Mouse (Mus musculus) neural tube, embryonic 13.5 days (tissue): ENCODE measurements around the gene Lck. TPM values are rescaled to one million over a fixed set of nuclear protein-coding genes. Genes with fewer than 3 reads are reported as not detected.

Experiments
- ATAC-seq: fragments of 200-750 bp; cut with Nextera tagmentation; 2 replicates; pipeline ENCODE4 v1.8.0; 2017; ENCODE audit warnings: low read depth, mild to moderate bottlenecking, moderate TSS enrichment, moderate library complexity
- H3K27ac ChIP-seq: fragments of 300-500 bp; sonication (generic); replicated peaks from 2 replicates; pipeline ENCODE4 v1.5.1; 2015; ENCODE audit warnings: moderate library complexity, mild to moderate bottlenecking, inconsistent platforms
- H3K27me3 ChIP-seq: fragments of 300-500 bp; sonication (generic); 2 replicates; pipeline ENCODE4 v1.6.1; 2015; ENCODE audit warnings: mild to moderate bottlenecking, inconsistent platforms
- H3K36me3 ChIP-seq: fragments of 300-500 bp; sonication (generic); 2 replicates; pipeline ENCODE4 v1.6.1; 2015; ENCODE audit warnings: mild to moderate bottlenecking, inconsistent platforms
- H3K4me1 ChIP-seq: fragments of 300-500 bp; sonication (generic); replicated peaks from 2 replicates; pipeline ENCODE4 v1.6.1; 2015; ENCODE audit warnings: inconsistent platforms
- H3K4me2 ChIP-seq: fragments of 300-500 bp; sonication (generic); 2 replicates; pipeline ENCODE4 v1.6.1; 2015; ENCODE audit warnings: inconsistent platforms, mild to moderate bottlenecking, moderate library complexity
- H3K4me3 ChIP-seq: fragments of 300-500 bp; sonication (generic); 2 replicates; pipeline ENCODE4 v1.5.1; 2015; ENCODE audit warnings: mild to moderate bottlenecking, inconsistent platforms
- H3K9ac ChIP-seq: fragments of 300-500 bp; sonication (generic); 2 replicates; pipeline ENCODE4 v1.6.1; 2015; ENCODE audit warnings: moderate library complexity, mild to moderate bottlenecking, inconsistent platforms
- H3K9me3 ChIP-seq: fragments of 300-500 bp; sonication (generic); 2 replicates; pipeline ENCODE4 v1.6.1; 2016; ENCODE audit warnings: inconsistent platforms
- WGBS: fragments of 180-500 bp; shearing (Covaris S2); methylation state at CpG from one replicate; pipeline ENCODE4 v1.1.7; 2015; 5-methylcytosine and 5-hydroxymethylcytosine counted together
- polyA plus RNA-seq: library from polyadenylated mRNA; unstranded; fragments of >200 nt; fragmentation: Nextera tagmentation; extraction: Ambion mirVana; gene quantifications from 2 replicates; pipeline ENCODE4 v1.2.1, GENCODE M21; 2015

The Lck gene
- polyA plus RNA-seq, 1 experiment from 2014 or later: 8.7 TPM

DNA sequence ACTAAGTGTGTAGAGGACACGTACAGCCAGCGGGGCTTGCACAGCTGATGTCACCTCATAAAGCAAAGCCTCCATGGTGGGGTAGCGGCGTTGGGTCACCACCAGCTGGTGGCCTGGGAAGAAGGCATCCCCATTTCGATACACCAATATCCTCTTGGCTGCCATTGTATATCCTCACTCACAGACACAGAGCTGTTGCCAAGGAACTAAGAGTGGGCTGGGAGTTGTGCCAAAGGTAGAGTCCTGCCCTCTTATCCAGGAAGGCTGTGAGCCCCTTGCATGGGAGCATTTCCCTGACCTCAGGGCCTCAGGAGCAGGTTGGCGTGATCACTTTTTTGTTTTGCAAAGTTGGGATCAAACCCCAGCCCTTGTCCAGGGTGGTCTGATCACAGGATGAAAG lies 40.7 kb upstream of the Lck start, which contains the start of gene Dcdc2b:
TSS of gene Dcdc2b (minus strand) at position 165 of the 400 bp plus-strand sequence.
- no peaks in the 10 kb centered on the region for H3K27me3 ChIP-seq
- no peak for ATAC-seq
- no peak within 1 kb of the TSS for H3K4me3 ChIP-seq
- H3K4me1 ChIP-seq: peaks cover 14% of the 10 kb centered on the region
- no peak within 1 kb of the TSS for H3K27ac ChIP-seq
- peaks cover 32% of the 10 kb centered on the region for H3K36me3 ChIP-seq
- no peak within 1 kb of the TSS for H3K4me2 ChIP-seq
- 81% methylated on average over 6 of the region's 6 CpGs for WGBS
- no peaks in the 10 kb centered on the region for H3K9me3 ChIP-seq
- H3K9ac ChIP-seq: 0 out of 2 replicates have a peak within 1 kb of the TSS, but pooled peaks have one; percentile 6

GRCm38 (mm10) chr4:129610472-129610871 lies 37.0 kb upstream of the Lck start:
- Histone ChIP-seq H3K27ac (no peak overlapping the region), H3K9me3 (no peaks in the 10 kb centered on the region), H3K4me2 (no peak overlapping the region), H3K27me3 (no peaks in the 10 kb centered on the region), H3K4me1 (no peaks in the 10 kb centered on the region; the same call in 1 of the 2 replicates), H3K9ac (no peak overlapping the region), H3K4me3 (no peak overlapping the region), H3K36me3 (peaks cover 39% of the 10 kb centered on the region)
- ATAC-seq: no peak
- WGBS: 63% methylated on average over 4 of the region's 4 CpGs

GRCm38 (mm10) chr4:129610026-129610425 lies 36.6 kb upstream of the Lck start:
- ATAC-seq: no peak
- Histone ChIP-seq H3K9me3 (no peaks in the 10 kb centered on the region), H3K36me3 (peaks cover 42% of the 10 kb centered on the region), H3K4me1 (no peaks in the 10 kb centered on the region; the same call in 1 of the 2 replicates), H3K9ac (no peak overlapping the region), H3K4me3 (no peak overlapping the region), H3K27ac (no peak overlapping the region), H3K27me3 (no peaks in the 10 kb centered on the region), H3K4me2 (no peak overlapping the region)
- WGBS: 84% methylated on average over 4 of the region's 4 CpGs

GRCm38 (mm10) chr4:129609139-129609631 lies 35.7 kb upstream of the Lck start:
- H3K9ac ChIP-seq: 0 out of 2 replicates have a peak overlapping the region, but pooled peaks have one; percentile 0
- no peak overlapping the region for H3K4me3 ChIP-seq
- no peaks in the 10 kb centered on the region; the same call in 1 of the 2 replicates for H3K4me1 ChIP-seq
- H3K9me3 ChIP-seq: no peaks in the 10 kb centered on the region
- WGBS: 78% methylated on average over 12 of the region's 12 CpGs
- peaks cover 47% of the 10 kb centered on the region for H3K36me3 ChIP-seq
- no peaks in the 10 kb centered on the region for H3K27me3 ChIP-seq
- H3K4me2 ChIP-seq: no peak overlapping the region
- H3K27ac ChIP-seq: no peak overlapping the region
- ATAC-seq: no peak

- peak; percentile 72 for ATAC-seq
- Histone ChIP-seq H3K9me3 (no peaks in the 10 kb centered on the region), H3K27ac (peak overlapping the region; percentile 49; the same call in 1 of the 2 replicates), H3K4me3 (no peak overlapping the region), H3K4me1 (no peaks in the 10 kb centered on the region; the same call in 1 of the 2 replicates), H3K36me3 (peaks cover 54% of the 10 kb centered on the region), H3K4me2 (no peak overlapping the region), H3K27me3 (no peaks in the 10 kb centered on the region), H3K9ac (peak overlapping the region; percentile 54; the same call in 1 of the 2 replicates)
- 33% methylated on average over 7 of the region's 7 CpGs for WGBS
Measured at GRCm38 (mm10) chr4:129608426-129609025, 35.1 kb upstream of the Lck start.

GRCm38 (mm10) chr4:129600233-129601158 lies 27.1 kb upstream of the Lck start, which contains the start of the genes Eif3i and Tmem234:
Gene Eif3i (minus strand): TSS chr4:129600648.
Gene Tmem234 (plus strand): TSS chr4:129600668.
- ATAC-seq: peak; percentile 91
- Histone ChIP-seq H3K4me1 (peaks cover 33% of the 10 kb centered on the region), H3K36me3 (peaks cover 61% of the 10 kb centered on the region), H3K27ac (peak within 1 kb of the TSS; percentile 79), H3K9ac (peak within 1 kb of the TSS; percentile 95), H3K4me2 (peak within 1 kb of the TSS; percentile 94), H3K9me3 (no peaks in the 10 kb centered on the region), H3K4me3 (peak within 1 kb of the TSS; percentile 98), H3K27me3 (no peaks in the 10 kb centered on the region)
- WGBS: under 1% methylated on average over 70 of the region's 74 CpGs

GRCm38 (mm10) chr4:129588865-129589264 lies 15.4 kb upstream of the Lck start:
- no peak overlapping the region for H3K4me2 ChIP-seq
- no peak overlapping the region for H3K4me3 ChIP-seq
- peaks cover 40% of the 10 kb centered on the region for H3K36me3 ChIP-seq
- no peaks in the 10 kb centered on the region for H3K27me3 ChIP-seq
- 75% methylated on average over 4 of the region's 4 CpGs for WGBS
- peaks cover 10% of the 10 kb centered on the region for H3K4me1 ChIP-seq
- no peak overlapping the region for H3K27ac ChIP-seq
- no peaks in the 10 kb centered on the region for H3K9me3 ChIP-seq
- no peak for ATAC-seq
- H3K9ac ChIP-seq: no peak overlapping the region

- Histone ChIP-seq H3K9me3 (no peaks in the 10 kb centered on the region), H3K4me3 (no peak overlapping the region), H3K27ac (no peak overlapping the region), H3K9ac (no peak overlapping the region), H3K4me2 (no peak overlapping the region), H3K27me3 (no peaks in the 10 kb centered on the region), H3K4me1 (peaks cover 10% of the 10 kb centered on the region), H3K36me3 (peaks cover 22% of the 10 kb centered on the region)
- no peak for ATAC-seq
- WGBS: 27% methylated on average over 1 of the region's 1 CpGs
Measured at GRCm38 (mm10) chr4:129586943-129587342, 13.5 kb upstream of the Lck start.

DNA sequence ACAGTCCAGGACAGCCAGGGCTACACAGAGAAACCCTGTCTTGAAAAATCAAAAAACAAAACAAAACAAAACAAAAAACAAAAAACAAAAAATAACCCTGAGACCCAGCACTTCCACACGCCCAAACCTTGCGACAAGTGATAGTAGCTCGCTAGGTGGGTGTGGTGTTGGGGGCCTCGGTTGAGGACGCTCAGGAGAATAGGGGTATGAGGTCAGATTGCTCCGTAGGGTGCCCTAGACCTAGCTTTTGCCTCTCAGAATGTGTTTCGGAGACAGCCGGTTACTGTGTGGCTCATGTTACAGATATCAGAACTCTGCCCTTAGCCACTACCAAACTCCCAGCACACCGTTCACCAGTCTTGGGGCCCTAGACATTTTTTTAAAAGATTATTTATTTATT lies 12.3 kb upstream of the Lck start:
- Histone ChIP-seq H3K4me3 (no peak overlapping the region), H3K36me3 (peaks cover 10% of the 10 kb centered on the region), H3K27ac (no peak overlapping the region), H3K27me3 (no peaks in the 10 kb centered on the region), H3K9me3 (no peaks in the 10 kb centered on the region), H3K9ac (no peak overlapping the region), H3K4me1 (peaks cover 10% of the 10 kb centered on the region), H3K4me2 (peak overlapping the region; percentile 59; the same call in 1 of the 2 replicates)
- ATAC-seq: no peak
- 78% methylated on average over 9 of the region's 9 CpGs for WGBS

- Histone ChIP-seq H3K36me3 (peaks cover 3% of the 10 kb centered on the region; the same call in 1 of the 2 replicates), H3K4me1 (peaks cover 10% of the 10 kb centered on the region), H3K4me3 (peak overlapping the region; percentile 38), H3K9ac (peak overlapping the region; percentile 66), H3K27me3 (no peaks in the 10 kb centered on the region), H3K27ac (no peak overlapping the region), H3K9me3 (no peaks in the 10 kb centered on the region), H3K4me2 (peak overlapping the region; percentile 59)
- ATAC-seq: peak; percentile 47; the same call in 1 of the 2 replicates
- 2% methylated on average over 36 of the region's 36 CpGs for WGBS
Measured at GRCm38 (mm10) chr4:129584884-129585608, 11.6 kb upstream of the Lck start.

GRCm38 (mm10) chr4:129584370-129584769 lies 10.9 kb upstream of the Lck start:
- Histone ChIP-seq H3K9me3 (no peaks in the 10 kb centered on the region), H3K4me1 (peaks cover 10% of the 10 kb centered on the region), H3K4me2 (peak overlapping the region; percentile 59), H3K36me3 (no peaks in the 10 kb centered on the region), H3K27me3 (no peaks in the 10 kb centered on the region), H3K4me3 (peak overlapping the region; percentile 38; the same call in 1 of the 2 replicates), H3K9ac (peak overlapping the region; percentile 66; the same call in 1 of the 2 replicates), H3K27ac (no peak overlapping the region)
- WGBS: 74% methylated on average over 1 of the region's 1 CpGs
- ATAC-seq: no peak
